Mouse (Mus musculus): ENCODE data around the gene Stk10. TPM values are rescaled to one million over a fixed set of nuclear protein-coding genes. Genes with fewer than 3 reads are reported as not detected.

Stk10 gene
- polyA plus RNA-seq, 2 experiments, result 1.9 to 4.9 TPM

DNA sequence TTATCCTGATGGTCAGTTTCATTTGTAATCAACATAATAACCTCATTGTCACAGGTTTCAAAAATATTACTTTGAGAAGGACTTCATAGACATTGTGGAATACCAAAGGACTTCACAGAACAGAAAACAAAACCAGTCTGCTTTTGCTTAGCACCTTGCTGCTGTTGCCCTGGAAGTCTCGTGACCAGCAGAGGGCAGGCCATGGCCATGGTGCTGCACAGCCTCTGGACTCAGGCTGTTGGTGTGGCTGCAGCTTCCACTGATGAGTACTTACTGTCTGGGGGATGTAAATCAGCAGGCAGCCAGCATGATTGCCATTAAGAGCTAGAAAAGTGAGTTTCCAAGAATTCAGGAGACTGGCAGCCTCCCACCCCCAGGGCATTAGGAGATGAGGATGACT is 92.6 kb downstream of the Stk10 start:
- no peak overlapping the region for H3K9ac ChIP-seq (replicated peaks)
- no peaks in the 10 kb centered on the region for H3K4me1 ChIP-seq (replicated peaks; ENCODE audit: control insufficient read depth in 2 of 2, insufficient read depth in 2 of 2, low read length in 1 of 2)
- no peaks in the 10 kb centered on the region for H3K27me3 ChIP-seq (ENCODE audit: control insufficient read depth, insufficient read depth, low read length)
- DNase-seq (ENCODE audit: low read depth in 3 of 3, low spot score in 3 of 3), result no peak
- H3K4me2 ChIP-seq (ENCODE audit: low read depth), result no peak overlapping the region
- H3K36me3 ChIP-seq (replicated peaks; ENCODE audit: control insufficient read depth, insufficient read depth, low read depth), result no peaks in the 10 kb centered on the region
- no peaks in the 10 kb centered on the region for H3K9me3 ChIP-seq (ENCODE audit: control insufficient read depth, low read length)
- no peak overlapping the region for H3K27ac ChIP-seq
- WGBS (ENCODE audit: insufficient replicate concordance), result 29% methylated on average over 1 of the region's 1 CpGs
- TF ChIP-seq CTCF (IDR thresholded peaks at IDR 0.05; ENCODE audit: low read depth), result peak; percentile 92
- no peak for TF ChIP-seq EP300 (IDR thresholded peaks at IDR 0.05; ENCODE audit: low read depth)
- H3K4me3 ChIP-seq (ENCODE audit: insufficient read depth in 1 of 2, low read depth in 2 of 2, low read length in 2 of 2), result no peak overlapping the region
- no peak for ATAC-seq (ENCODE audit: insufficient read depth)

DNA sequence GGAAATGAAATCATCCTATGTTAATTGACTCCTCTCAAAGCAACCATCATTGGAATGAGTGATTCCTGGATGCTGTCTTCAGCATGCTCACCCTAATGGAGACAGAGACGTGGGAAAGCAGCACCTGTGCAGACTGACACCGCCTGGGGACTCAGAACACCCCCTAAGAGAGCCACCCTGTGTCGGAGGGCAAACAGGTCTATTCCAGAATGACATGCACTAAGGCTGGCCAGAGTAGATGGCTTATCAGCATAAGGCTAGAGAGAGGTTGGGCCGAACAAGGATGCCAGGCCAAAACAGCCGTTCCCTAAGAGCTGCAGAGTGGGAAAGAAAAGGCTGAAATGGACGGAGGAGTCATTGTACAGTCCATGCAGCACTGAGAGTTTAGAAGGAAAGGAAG is 93.0 kb downstream of the Stk10 start:
- no peak for DNase-seq (ENCODE audit: low read depth in 3 of 3, low spot score in 3 of 3)
- Histone ChIP-seq H3K4me2 (ENCODE audit: low read depth) (no peak overlapping the region), H3K9ac (replicated peaks) (no peak overlapping the region), H3K27ac (no peak overlapping the region), H3K4me1 (replicated peaks; ENCODE audit: control insufficient read depth in 2 of 2, insufficient read depth in 2 of 2, low read length in 1 of 2) (no peaks in the 10 kb centered on the region), H3K36me3 (replicated peaks; ENCODE audit: control insufficient read depth, insufficient read depth, low read depth) (no peaks in the 10 kb centered on the region), H3K9me3 (ENCODE audit: control insufficient read depth, low read length) (no peaks in the 10 kb centered on the region), H3K27me3 (ENCODE audit: control insufficient read depth, insufficient read depth, low read length) (no peaks in the 10 kb centered on the region), H3K4me3 (ENCODE audit: insufficient read depth in 1 of 2, low read depth in 2 of 2, low read length in 2 of 2) (no peak overlapping the region)
- TF ChIP-seq CTCF (IDR thresholded peaks at IDR 0.05; ENCODE audit: low read depth) (no peak), EP300 (IDR thresholded peaks at IDR 0.05; ENCODE audit: low read depth) (no peak)
- ATAC-seq (ENCODE audit: insufficient read depth), result no peak
- 67% methylated on average over 6 of the region's 6 CpGs for WGBS (ENCODE audit: insufficient replicate concordance)

DNA sequence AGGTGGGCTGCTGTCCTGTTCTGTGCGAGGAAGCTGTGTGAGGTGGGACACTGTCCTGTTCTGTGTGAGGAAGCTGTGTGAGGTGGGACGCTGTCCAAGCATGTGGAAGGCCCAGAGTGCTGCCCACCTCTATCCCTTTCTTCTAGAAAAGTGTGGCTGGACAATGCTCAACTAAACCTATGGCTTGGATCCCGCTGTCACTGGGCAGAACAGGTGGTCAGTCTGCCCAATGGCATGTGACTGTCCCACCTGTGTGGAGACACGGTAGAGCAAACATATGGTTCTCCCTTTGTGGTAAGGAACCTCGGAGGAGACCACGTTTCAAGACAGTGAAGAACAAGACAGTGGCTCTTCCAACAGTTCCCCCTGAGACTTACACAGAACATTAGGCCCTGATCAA is 94.8 kb downstream of the Stk10 start:
- Histone ChIP-seq H3K4me1 (replicated peaks; ENCODE audit: control insufficient read depth in 2 of 2, insufficient read depth in 2 of 2, low read length in 1 of 2) (0 out of 4 replicates have a peak, but pooled peaks cover 0 to 2% of the 10 kb centered on the region in 2 experiments), H3K4me2 (ENCODE audit: low read depth) (no peak overlapping the region), H3K9ac (replicated peaks) (no peak overlapping the region), H3K36me3 (replicated peaks; ENCODE audit: control insufficient read depth, insufficient read depth, low read depth) (no peaks in the 10 kb centered on the region), H3K27ac (no peak overlapping the region), H3K9me3 (ENCODE audit: control insufficient read depth, low read length) (no peaks in the 10 kb centered on the region), H3K4me3 (ENCODE audit: insufficient read depth in 1 of 2, low read depth in 2 of 2, low read length in 2 of 2) (no peak overlapping the region), H3K27me3 (ENCODE audit: control insufficient read depth, insufficient read depth, low read length) (no peaks in the 10 kb centered on the region)
- ATAC-seq (ENCODE audit: insufficient read depth), result no peak
- TF ChIP-seq EP300 (IDR thresholded peaks at IDR 0.05; ENCODE audit: low read depth) (no peak), CTCF (IDR thresholded peaks at IDR 0.05; ENCODE audit: low read depth) (no peak)
- 56% methylated on average over 6 of the region's 6 CpGs for WGBS (ENCODE audit: insufficient replicate concordance)
- DNase-seq (ENCODE audit: low read depth in 3 of 3, low spot score in 3 of 3), result no peak

DNA sequence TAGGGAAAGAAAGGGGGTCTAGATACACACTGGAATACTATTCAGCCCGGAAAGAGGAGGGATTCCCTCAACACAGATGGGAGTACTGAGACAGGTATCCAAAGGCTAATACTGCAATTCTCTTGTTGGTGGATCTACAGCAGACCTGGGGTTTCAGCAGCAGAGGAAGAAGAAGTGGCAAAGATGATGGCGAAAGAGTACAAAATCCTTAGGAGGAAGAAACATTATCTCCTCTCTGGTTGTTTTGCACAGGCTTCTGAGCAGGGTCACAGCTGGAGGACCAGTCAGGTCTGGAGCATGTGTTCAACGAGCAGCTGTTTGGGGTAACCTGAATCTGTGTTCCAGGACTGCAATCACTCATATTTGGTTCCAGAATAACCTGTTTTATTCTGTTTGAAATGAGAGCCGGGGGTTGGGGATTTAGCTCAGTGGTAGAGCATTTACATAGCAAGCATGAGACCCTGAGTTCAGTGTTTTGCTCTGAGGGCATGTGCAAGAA is 96.7 kb downstream of the Stk10 start:
- no peaks in the 10 kb centered on the region for H3K36me3 ChIP-seq (replicated peaks; ENCODE audit: control insufficient read depth, insufficient read depth, low read depth)
- ATAC-seq (ENCODE audit: insufficient read depth), result no peak
- 49% methylated on average over 4 of the region's 4 CpGs for WGBS (ENCODE audit: insufficient replicate concordance)
- no peak overlapping the region for H3K4me3 ChIP-seq (ENCODE audit: insufficient read depth in 1 of 2, low read depth in 2 of 2, low read length in 2 of 2)
- H3K27ac ChIP-seq, result no peak overlapping the region
- no peak overlapping the region for H3K4me2 ChIP-seq (ENCODE audit: low read depth)
- H3K27me3 ChIP-seq (ENCODE audit: control insufficient read depth, insufficient read depth, low read length), result no peaks in the 10 kb centered on the region
- TF ChIP-seq CTCF (IDR thresholded peaks at IDR 0.05; ENCODE audit: low read depth) (no peak), EP300 (IDR thresholded peaks at IDR 0.05; ENCODE audit: low read depth) (no peak)
- no peak overlapping the region for H3K9ac ChIP-seq (replicated peaks)
- H3K9me3 ChIP-seq (ENCODE audit: control insufficient read depth, low read length), result no peaks in the 10 kb centered on the region
- DNase-seq (ENCODE audit: low read depth in 3 of 3, low spot score in 3 of 3), result no peak
- peaks cover 2 to 10% of the 10 kb centered on the region in 2 experiments; a peak in 3 of 4 replicates for H3K4me1 ChIP-seq (replicated peaks; ENCODE audit: control insufficient read depth in 2 of 2, insufficient read depth in 2 of 2, low read length in 1 of 2)

- Histone ChIP-seq H3K4me3 (ENCODE audit: insufficient read depth in 1 of 2, low read depth in 2 of 2, low read length in 2 of 2) (no peak overlapping the region), H3K27ac (no peak overlapping the region), H3K4me1 (replicated peaks; ENCODE audit: control insufficient read depth in 2 of 2, insufficient read depth in 2 of 2, low read length in 1 of 2) (peaks cover 2 to 15% of the 10 kb centered on the region in 2 experiments), H3K36me3 (replicated peaks; ENCODE audit: control insufficient read depth, insufficient read depth, low read depth) (no peaks in the 10 kb centered on the region), H3K9ac (replicated peaks) (no peak overlapping the region), H3K9me3 (ENCODE audit: control insufficient read depth, low read length) (no peaks in the 10 kb centered on the region), H3K27me3 (ENCODE audit: control insufficient read depth, insufficient read depth, low read length) (no peaks in the 10 kb centered on the region), H3K4me2 (ENCODE audit: low read depth) (no peak overlapping the region)
- WGBS (ENCODE audit: insufficient replicate concordance), result 84% methylated on average over 5 of the region's 5 CpGs
- TF ChIP-seq EP300 (IDR thresholded peaks at IDR 0.05; ENCODE audit: low read depth) (no peak), CTCF (IDR thresholded peaks at IDR 0.05; ENCODE audit: low read depth) (no peak)
- no peak for DNase-seq (ENCODE audit: low read depth in 3 of 3, low spot score in 3 of 3)
- no peak for ATAC-seq (ENCODE audit: insufficient read depth)
Observed at GRCm38 (mm10) chr11:32632671-32633070, 99.6 kb downstream of the Stk10 start.

Data from liver, embryonic 14.5 days (tissue).